Mouse (Mus musculus) hindbrain, postnatal 0 days (tissue): ENCODE measurements around the gene Cables2. TPM values are rescaled to one million over a fixed set of nuclear protein-coding genes. Genes with fewer than 3 reads are reported as not detected.

ENCODE experiments used
- ATAC-seq: fragments of 200-750 bp; cut with Nextera tagmentation; 2 replicates; pipeline ENCODE4 v1.8.0; 2017; ENCODE audit warnings: mild to moderate bottlenecking, moderate TSS enrichment, moderate library complexity
- DNase-seq: peaks from one replicate; pipeline ENCODE4 v3.0.0-alpha.2; 2015; ENCODE audit warnings: low spot score
- H3K27ac ChIP-seq: fragments of 300-500 bp; sonication (generic); 2 replicates; pipeline ENCODE4 v1.5.1; 2014; ENCODE audit warnings: mild to moderate bottlenecking
- H3K27me3 ChIP-seq: fragments of 300-500 bp; sonication (generic); 2 replicates; pipeline ENCODE4 v1.6.1; 2014; ENCODE audit warnings: low read length, mixed read lengths; ENCODE audit not compliant: insufficient read depth
- H3K36me3 ChIP-seq: fragments of 300-500 bp; sonication (generic); 2 replicates; pipeline ENCODE4 v1.6.1; 2014; ENCODE audit warnings: low read length, mixed read lengths; ENCODE audit not compliant: insufficient read depth
- H3K4me1 ChIP-seq: fragments of 300-500 bp; sonication (generic); 2 replicates; pipeline ENCODE4 v1.6.1; 2014; ENCODE audit warnings: antibody characterized with exemption, low read length, mixed read lengths; ENCODE audit not compliant: insufficient read depth
- H3K4me2 ChIP-seq: fragments of 300-500 bp; sonication (generic); 2 replicates; pipeline ENCODE4 v1.6.1; 2014; ENCODE audit warnings: low read depth, mild to moderate bottlenecking, low read length, moderate library complexity, mixed read lengths
- H3K4me3 ChIP-seq: fragments of 300-500 bp; sonication (generic); 2 replicates; pipeline ENCODE4 v1.5.1; 2014; ENCODE audit warnings: low read length
- H3K9ac ChIP-seq: fragments of 300-500 bp; sonication (generic); replicated peaks from 2 replicates; pipeline ENCODE4 v1.6.1; 2014; ENCODE audit warnings: mild to moderate bottlenecking, low read length, moderate library complexity, mixed read lengths
- H3K9me3 ChIP-seq: fragments of 300-500 bp; sonication (generic); 2 replicates; pipeline ENCODE4 v1.6.1; 2016; ENCODE audit warnings: low read length, mixed read lengths
- CTCF ChIP-seq: IDR thresholded peaks from 2 replicates; pipeline ENCODE4 v1.5.1; 2016; ENCODE audit warnings: antibody characterized with exemption, control low read depth, low read depth
- WGBS: fragments of 180-500 bp; shearing (Covaris S2); extraction: QIAGEN DNeasy Blood & Tissue Kit; methylation state at CpG from one replicate; pipeline ENCODE4 v1.1.7; 2014; 5-methylcytosine and 5-hydroxymethylcytosine counted together
- polyA plus RNA-seq: library from polyadenylated mRNA; unstranded; fragments of >200 nt; fragmentation: Nextera tagmentation; extraction: Ambion mirVana; gene quantifications from 2 replicates; pipeline ENCODE4 v1.2.1, GENCODE M21; 2015
- total RNA-seq: library from RNA; depleted of rRNA; stranded (reverse); fragments of >200 nt; gene quantifications from 2 replicates; pipeline ENCODE4 v1.2.3, GENCODE M21; 2014

Cables2 gene
- total and polyA plus RNA-seq, 2 experiments from 2014 or later, result 26.4 to 60.5 TPM

DNA sequence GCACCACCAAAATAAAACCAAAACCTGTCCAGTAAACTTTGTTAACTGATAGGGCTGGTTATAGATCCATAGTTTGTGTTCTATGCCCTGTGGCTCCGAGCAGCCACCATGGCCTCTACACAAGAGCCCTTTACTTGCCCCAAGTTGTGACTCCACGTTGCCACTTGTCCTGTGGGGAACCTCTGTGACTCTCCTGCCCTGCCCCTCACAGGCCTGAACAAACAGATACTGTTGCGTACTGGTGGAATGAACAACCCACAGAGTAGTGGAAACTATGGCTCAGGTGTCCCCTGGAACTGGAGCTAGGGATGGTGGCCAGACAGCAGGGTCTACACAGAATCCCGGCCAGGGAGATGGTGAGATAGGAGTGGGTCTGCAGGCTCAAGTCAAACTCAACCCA is 37.5 kb downstream of the Cables2 start:
- no peak overlapping the region for H3K4me3 ChIP-seq
- 90% methylated on average over 4 of the region's 4 CpGs for WGBS
- H3K4me1 ChIP-seq, result no peaks in the 10 kb centered on the region
- TF ChIP-seq CTCF, result no peak
- DNase-seq (no peak), ATAC-seq (no peak)
- H3K36me3 ChIP-seq, result no peaks in the 10 kb centered on the region
- no peak overlapping the region for H3K4me2 ChIP-seq
- no peaks in the 10 kb centered on the region for H3K27me3 ChIP-seq
- H3K9ac ChIP-seq, result no peak overlapping the region
- no peak overlapping the region for H3K27ac ChIP-seq
- no peaks in the 10 kb centered on the region for H3K9me3 ChIP-seq

DNA sequence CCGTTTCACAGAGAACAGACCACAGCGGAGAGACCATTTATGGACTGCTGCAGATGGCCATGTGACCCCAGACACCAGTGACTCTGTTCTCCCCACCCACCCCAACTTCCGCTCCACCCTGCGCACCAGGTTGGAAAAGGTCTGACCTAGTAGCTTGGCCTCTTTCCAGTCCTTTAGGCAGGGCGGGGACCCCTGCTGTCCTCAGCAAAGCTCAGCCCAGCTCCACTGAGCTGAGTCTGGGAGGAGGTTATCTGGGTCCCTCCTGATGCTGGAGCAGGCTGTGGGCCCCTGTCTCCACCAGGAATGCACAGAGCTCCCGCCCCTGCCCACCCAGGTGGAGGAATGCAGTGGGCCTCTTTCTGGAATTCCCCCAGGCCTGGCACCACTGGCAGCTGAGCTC is 38.3 kb downstream of the Cables2 start:
- Histone ChIP-seq H3K4me1 (no peaks in the 10 kb centered on the region), H3K4me2 (no peak overlapping the region)
- WGBS, result 44% methylated on average over 6 of the region's 6 CpGs

GRCm38 (mm10) chr2:180234353-180234752 is 38.9 kb downstream of the Cables2 start:
- H3K4me1 ChIP-seq, result no peaks in the 10 kb centered on the region
- 92% methylated on average over 8 of the region's 8 CpGs for WGBS

More for the DNA sequence above, 38.3 kb downstream of the Cables2 start:
- Histone ChIP-seq H3K9ac (no peak overlapping the region), H3K27ac (no peak overlapping the region), H3K4me3 (no peak overlapping the region), H3K27me3 (no peaks in the 10 kb centered on the region), H3K36me3 (no peaks in the 10 kb centered on the region), H3K9me3 (no peaks in the 10 kb centered on the region)
- DNase-seq (no peak), ATAC-seq (no peak)
- no peak for TF ChIP-seq CTCF

GRCm38 (mm10) chr2:180233101-180233904 is 40.0 kb downstream of the Cables2 start:
- ATAC-seq (no peak), DNase-seq (no peak)
- 89% methylated on average over 7 of the region's 7 CpGs for WGBS

More at GRCm38 (mm10) chr2:180234353-180234752, 38.9 kb downstream of the Cables2 start:
- H3K4me2 ChIP-seq, result no peak overlapping the region
- no peaks in the 10 kb centered on the region for H3K36me3 ChIP-seq
- DNase-seq, result no peak
- H3K27ac ChIP-seq, result no peak overlapping the region
- H3K9ac ChIP-seq, result no peak overlapping the region
- no peak for TF ChIP-seq CTCF
- no peaks in the 10 kb centered on the region for H3K9me3 ChIP-seq
- no peaks in the 10 kb centered on the region for H3K27me3 ChIP-seq
- no peak for ATAC-seq
- H3K4me3 ChIP-seq, result no peak overlapping the region

DNA sequence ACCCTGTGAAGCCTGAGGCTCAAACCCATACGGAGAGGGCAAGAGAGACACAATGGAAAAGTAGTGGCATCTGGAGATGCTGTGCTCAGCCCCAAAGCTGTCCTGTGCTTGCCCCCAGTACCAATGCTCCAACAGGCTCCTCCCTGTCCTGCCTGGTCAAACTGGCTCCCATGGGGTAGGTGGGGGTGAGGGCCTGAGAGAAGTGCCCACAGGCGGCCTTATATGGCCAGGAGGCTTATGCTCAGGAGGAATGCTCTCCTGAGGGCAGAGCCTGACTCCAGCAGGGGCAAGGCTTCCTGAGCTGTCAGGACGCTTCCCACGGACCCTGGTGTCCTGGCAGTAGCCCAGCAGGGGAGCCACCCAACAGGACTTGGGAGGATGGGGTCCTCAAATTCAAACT is 42.8 kb downstream of the Cables2 start:
- Histone ChIP-seq H3K9ac (no peak overlapping the region), H3K4me1 (peaks cover 16% of the 10 kb centered on the region; the same call in 1 of the 2 replicates), H3K9me3 (no peaks in the 10 kb centered on the region), H3K36me3 (no peaks in the 10 kb centered on the region), H3K27me3 (peaks cover 7% of the 10 kb centered on the region; the same call in 1 of the 2 replicates), H3K4me3 (no peak overlapping the region), H3K27ac (no peak overlapping the region), H3K4me2 (no peak overlapping the region)
- ATAC-seq (no peak), DNase-seq (no peak)
- TF ChIP-seq CTCF, result no peak
- WGBS, result 47% methylated on average over 4 of the region's 4 CpGs

More at GRCm38 (mm10) chr2:180233101-180233904, 40.0 kb downstream of the Cables2 start:
- Histone ChIP-seq H3K4me3 (no peak overlapping the region), H3K9ac (no peak overlapping the region), H3K36me3 (no peaks in the 10 kb centered on the region), H3K27me3 (peaks cover 3% of the 10 kb centered on the region; the same call in 1 of the 2 replicates), H3K4me1 (peaks cover under 1% of the 10 kb centered on the region; the same call in 1 of the 2 replicates), H3K9me3 (no peaks in the 10 kb centered on the region), H3K27ac (no peak overlapping the region), H3K4me2 (no peak overlapping the region)
- no peak for TF ChIP-seq CTCF

DNA sequence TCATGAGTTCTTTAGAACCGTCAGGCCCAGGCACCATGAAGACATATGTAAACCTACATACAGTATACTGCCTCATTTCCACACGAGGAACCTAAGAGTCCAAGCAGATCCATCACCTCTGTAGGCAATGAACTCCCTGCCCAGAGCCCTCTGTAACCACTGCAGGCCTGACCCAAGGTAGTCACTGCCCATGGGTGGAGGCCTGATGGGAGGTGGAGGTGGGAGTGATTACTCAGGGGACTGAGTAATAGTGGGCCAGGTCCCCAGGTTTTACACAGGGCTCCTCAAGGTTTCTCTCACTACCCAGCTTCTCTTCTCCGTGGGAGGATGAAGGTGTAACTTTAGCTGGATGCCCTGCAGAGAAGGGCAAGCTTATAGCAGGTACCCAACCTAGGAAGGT is 44.2 kb downstream of the Cables2 start:
- no peaks in the 10 kb centered on the region for H3K36me3 ChIP-seq
- DNase-seq (no peak), ATAC-seq (no peak)
- H3K4me2 ChIP-seq, result no peak overlapping the region
- H3K9ac ChIP-seq, result no peak overlapping the region
- peaks cover 22% of the 10 kb centered on the region; the same call in 1 of the 2 replicates for H3K4me1 ChIP-seq
- no peak overlapping the region for H3K4me3 ChIP-seq
- 80% methylated on average over 3 of the region's 3 CpGs for WGBS
- TF ChIP-seq CTCF, result no peak
- peaks cover 11% of the 10 kb centered on the region; the same call in 1 of the 2 replicates for H3K27me3 ChIP-seq
- H3K27ac ChIP-seq, result no peak overlapping the region
- no peaks in the 10 kb centered on the region for H3K9me3 ChIP-seq

DNA sequence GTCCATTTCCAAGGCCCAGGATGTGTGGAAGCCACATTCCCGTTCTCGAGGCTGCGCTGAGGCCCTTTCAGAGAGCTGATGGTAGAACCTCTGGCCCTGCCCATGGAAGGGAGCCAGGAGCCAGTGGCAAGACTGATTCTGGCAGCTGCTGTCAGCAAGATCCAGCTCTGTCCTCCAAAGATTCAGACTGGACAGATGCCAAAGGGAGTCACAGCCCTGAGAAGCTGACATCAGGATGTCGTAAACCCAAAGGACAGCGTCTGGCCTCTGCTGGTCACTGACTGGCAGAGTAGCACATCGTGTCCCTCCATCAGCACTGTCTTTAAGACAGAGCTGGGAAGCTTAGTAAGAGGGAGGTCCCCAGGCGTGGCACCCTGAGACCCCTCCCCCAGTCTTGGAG is 44.7 kb downstream of the Cables2 start:
- Histone ChIP-seq H3K4me3 (no peak overlapping the region), H3K36me3 (no peaks in the 10 kb centered on the region), H3K4me2 (no peak overlapping the region), H3K9me3 (no peaks in the 10 kb centered on the region), H3K27me3 (peaks cover 11% of the 10 kb centered on the region; the same call in 1 of the 2 replicates), H3K27ac (no peak overlapping the region), H3K9ac (no peak overlapping the region), H3K4me1 (peaks cover 22% of the 10 kb centered on the region; the same call in 1 of the 2 replicates)
- DNase-seq (peak; percentile 54), ATAC-seq (no peak)
- TF ChIP-seq CTCF, result 0 out of 2 replicates have a peak, but pooled peaks have one; percentile 8
- WGBS, result 52% methylated on average over 7 of the region's 7 CpGs
